Mouse (Mus musculus): ENCODE results near the gene Myg1. TPM values are rescaled to one million over a fixed set of nuclear protein-coding genes. Genes with fewer than 3 reads are reported as not detected.

Myg1 gene
- total and polyA plus RNA-seq, 2 experiments from 2014 or later = 69.1 to 87.1 TPM

- Histone ChIP-seq H3K9me3 (ENCODE audit: low read length) (no peaks in the 10 kb centered on the region), H3K4me1 (ENCODE audit: insufficient read depth, low read length) (peaks cover 8% of the 10 kb centered on the region), H3K27ac (ENCODE audit: low read depth, low read length) (peak overlapping the region; percentile 62; the same call in 1 of the 2 replicates), H3K4me3 (ENCODE audit: low read depth, low read length) (peak overlapping the region; percentile 74), H3K9ac (replicated peaks; ENCODE audit: low read length, poor library complexity, severe bottlenecking) (no peak overlapping the region; the same call in 1 of the 2 replicates), H3K27me3 (ENCODE audit: insufficient read depth, low read length) (0 out of 2 replicates have a peak, but pooled peaks cover 6% of the 10 kb centered on the region), H3K4me2 (ENCODE audit: low read depth, low read length, poor library complexity, severe bottlenecking) (peak overlapping the region; percentile 93), H3K36me3 (ENCODE audit: insufficient read depth, low read length) (peaks cover 8% of the 10 kb centered on the region; the same call in 1 of the 2 replicates)
- TF ChIP-seq CTCF (IDR thresholded peaks at IDR 0.05) = no peak
- ATAC-seq (ENCODE audit: low FRiP score) (peak; percentile 2; the same call in 1 of the 2 replicates), DNase-seq (ENCODE audit: low spot score) (no peak)
- WGBS = 11% methylated on average over 11 of the region's 11 CpGs
Measured at GRCm38 (mm10) chr15:102350942-102351291, 19.4 kb downstream of the Myg1 start.

- ATAC-seq (ENCODE audit: low FRiP score) = no peak
- Histone ChIP-seq H3K36me3 (ENCODE audit: insufficient read depth, low read length) (no peaks in the 10 kb centered on the region), H3K27me3 (ENCODE audit: insufficient read depth, low read length) (peaks cover 17% of the 10 kb centered on the region), H3K9me3 (ENCODE audit: low read length) (no peaks in the 10 kb centered on the region), H3K4me2 (ENCODE audit: low read depth, low read length, poor library complexity, severe bottlenecking) (no peak overlapping the region), H3K9ac (replicated peaks; ENCODE audit: low read length, poor library complexity, severe bottlenecking) (no peak overlapping the region), H3K4me3 (ENCODE audit: low read depth, low read length) (no peak overlapping the region), H3K4me1 (ENCODE audit: insufficient read depth, low read length) (peaks cover 8% of the 10 kb centered on the region), H3K27ac (ENCODE audit: low read depth, low read length) (no peak overlapping the region)
- 58% methylated on average over 2 of the region's 2 CpGs for WGBS
- DNase-seq (ENCODE audit: low spot score) = no peak
- peak; percentile 45 for TF ChIP-seq CTCF (IDR thresholded peaks at IDR 0.05)
Measured at GRCm38 (mm10) chr15:102352177-102352576, 20.7 kb downstream of the Myg1 start.

GRCm38 (mm10) chr15:102353986-102354385 lies 22.5 kb downstream of the Myg1 start:
- Histone ChIP-seq H3K36me3 (ENCODE audit: insufficient read depth, low read length) (no peaks in the 10 kb centered on the region), H3K4me1 (ENCODE audit: insufficient read depth, low read length) (peaks cover 12% of the 10 kb centered on the region), H3K9me3 (ENCODE audit: low read length) (no peaks in the 10 kb centered on the region), H3K9ac (replicated peaks; ENCODE audit: low read length, poor library complexity, severe bottlenecking) (no peak overlapping the region), H3K27ac (ENCODE audit: low read depth, low read length) (no peak overlapping the region), H3K4me3 (ENCODE audit: low read depth, low read length) (no peak overlapping the region), H3K4me2 (ENCODE audit: low read depth, low read length, poor library complexity, severe bottlenecking) (no peak overlapping the region), H3K27me3 (ENCODE audit: insufficient read depth, low read length) (peaks cover 35% of the 10 kb centered on the region)
- ATAC-seq (ENCODE audit: low FRiP score) (no peak), DNase-seq (ENCODE audit: low spot score) (no peak)
- peak; percentile 27; the same call in 1 of the 2 replicates for TF ChIP-seq CTCF (IDR thresholded peaks at IDR 0.05)
- 82% methylated on average over 2 of the region's 2 CpGs for WGBS

GRCm38 (mm10) chr15:102355134-102355870 lies 23.8 kb downstream of the Myg1 start:
- H3K27ac ChIP-seq (ENCODE audit: low read depth, low read length) = peak overlapping the region; percentile 32; the same call in 1 of the 2 replicates
- peaks cover 36% of the 10 kb centered on the region for H3K27me3 ChIP-seq (ENCODE audit: insufficient read depth, low read length)
- peak overlapping the region; percentile 49 for H3K4me3 ChIP-seq (ENCODE audit: low read depth, low read length)
- DNase-seq (ENCODE audit: low spot score) (peak; percentile 51), ATAC-seq (ENCODE audit: low FRiP score) (peak; percentile 44; the same call in 1 of the 2 replicates)
- H3K4me2 ChIP-seq (ENCODE audit: low read depth, low read length, poor library complexity, severe bottlenecking) = peak overlapping the region; percentile 97
- no peaks in the 10 kb centered on the region for H3K9me3 ChIP-seq (ENCODE audit: low read length)
- WGBS = under 1% methylated on average over 45 of the region's 49 CpGs
- no peaks in the 10 kb centered on the region for H3K36me3 ChIP-seq (ENCODE audit: insufficient read depth, low read length)
- peak; percentile 50 for TF ChIP-seq CTCF (IDR thresholded peaks at IDR 0.05)
- peaks cover 12% of the 10 kb centered on the region for H3K4me1 ChIP-seq (ENCODE audit: insufficient read depth, low read length)
- H3K9ac ChIP-seq (replicated peaks; ENCODE audit: low read length, poor library complexity, severe bottlenecking) = peak overlapping the region; percentile 56

- peak overlapping the region; percentile 97 for H3K4me2 ChIP-seq (ENCODE audit: low read depth, low read length, poor library complexity, severe bottlenecking)
- peak; percentile 33; the same call in 1 of the 2 replicates for ATAC-seq (ENCODE audit: low FRiP score)
- H3K27ac ChIP-seq (ENCODE audit: low read depth, low read length) = peak overlapping the region; percentile 32; the same call in 1 of the 2 replicates
- H3K4me3 ChIP-seq (ENCODE audit: low read depth, low read length) = peak overlapping the region; percentile 49
- H3K4me1 ChIP-seq (ENCODE audit: insufficient read depth, low read length) = peaks cover 12% of the 10 kb centered on the region
- peak; percentile 26 for DNase-seq (ENCODE audit: low spot score)
- no peaks in the 10 kb centered on the region for H3K9me3 ChIP-seq (ENCODE audit: low read length)
- H3K36me3 ChIP-seq (ENCODE audit: insufficient read depth, low read length) = no peaks in the 10 kb centered on the region
- TF ChIP-seq CTCF (IDR thresholded peaks at IDR 0.05) = no peak
- H3K27me3 ChIP-seq (ENCODE audit: insufficient read depth, low read length) = peaks cover 36% of the 10 kb centered on the region
- peak overlapping the region; percentile 56 for H3K9ac ChIP-seq (replicated peaks; ENCODE audit: low read length, poor library complexity, severe bottlenecking)
- WGBS = 2% methylated on average over 38 of the region's 38 CpGs
Measured at GRCm38 (mm10) chr15:102355871-102356441, 24.4 kb downstream of the Myg1 start.

All from midbrain, postnatal 0 days (tissue).